Mouse (Mus musculus) kidney, adult 2 months (tissue): ENCODE data around the gene Ufc1.
"Not testable (repeated sequence)": the region's sequence is repeated elsewhere in the genome, so short reads cannot be mapped to it uniquely, and the experiment has no call there.

Source experiments
- CTCF ChIP-seq: fragments of 200-500 bp; conservative IDR thresholded peaks from 2 replicates; pipeline ENCODE4 v1.5.1; 2011; ENCODE audit warnings: low read depth, mild to moderate bottlenecking, control low read depth, low read length, moderate library complexity, mixed read lengths; ENCODE audit not compliant: insufficient read depth, insufficient read length
- POLR2A ChIP-seq: fragments of 200-500 bp; IDR thresholded peaks from one replicate; pipeline ENCODE4 v1.6.1; 2011; ENCODE audit warnings: low read depth, low read length, control low read depth

- not testable (repeated sequence) for TF ChIP-seq CTCF, POLR2A
Measured at GRCm38 (mm10) chr1:171306157-171306556, 11.3 kb upstream of the Ufc1 start.
